Mouse (Mus musculus) layer of hippocampus, adult 8-10 months (tissue): ENCODE results near the gene Gng7. TPM values are rescaled to one million over a fixed set of nuclear protein-coding genes. Genes with fewer than 3 reads are reported as not detected.
"Not testable (repeated sequence)": the region's sequence is repeated elsewhere in the genome, so short reads cannot be mapped to it uniquely, and the experiment has no call there.

Source experiments
- DNase-seq, 2 experiments: peaks; one replicate each; pipeline ENCODE4 v3.0.0; 2022; ENCODE audit warnings: low spot score in 2 of 2
- total RNA-seq, 4 experiments: library from RNA; stranded (reverse); gene quantifications; 2 replicates each; pipeline ENCODE4 v1.2.4; 2022

Gng7 gene
- total RNA-seq, 4 experiments from 2014 or later = 130 to 139 (median 135) TPM

DNA sequence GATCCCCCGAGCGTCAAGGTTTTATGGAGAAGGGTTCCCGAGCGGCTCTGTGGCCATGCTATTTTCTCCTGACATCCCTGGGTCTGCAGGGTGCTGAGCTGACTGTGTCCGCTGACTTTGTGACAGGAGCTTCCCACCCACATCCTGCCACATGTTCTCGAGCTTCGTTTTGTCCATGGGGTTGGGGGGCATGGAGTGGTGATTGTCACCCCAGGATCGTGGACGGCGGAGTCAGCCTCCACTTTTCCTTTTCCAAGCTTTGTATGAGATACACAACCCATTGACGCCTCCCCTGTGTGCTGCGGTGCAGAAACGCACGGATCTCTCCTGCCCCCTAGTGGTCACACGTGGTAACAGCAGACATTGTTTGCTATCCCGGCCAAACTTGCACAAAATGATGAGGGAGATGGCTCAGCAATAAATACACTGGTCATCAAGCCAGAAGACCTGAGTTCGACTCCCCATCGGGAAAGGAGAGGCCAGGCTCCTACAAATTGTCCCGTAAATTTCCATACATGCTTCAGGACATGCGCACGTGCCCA, 19.6 kb downstream of the Gng7 start:
- peak; percentile 81 to 88 for DNase-seq

DNA sequence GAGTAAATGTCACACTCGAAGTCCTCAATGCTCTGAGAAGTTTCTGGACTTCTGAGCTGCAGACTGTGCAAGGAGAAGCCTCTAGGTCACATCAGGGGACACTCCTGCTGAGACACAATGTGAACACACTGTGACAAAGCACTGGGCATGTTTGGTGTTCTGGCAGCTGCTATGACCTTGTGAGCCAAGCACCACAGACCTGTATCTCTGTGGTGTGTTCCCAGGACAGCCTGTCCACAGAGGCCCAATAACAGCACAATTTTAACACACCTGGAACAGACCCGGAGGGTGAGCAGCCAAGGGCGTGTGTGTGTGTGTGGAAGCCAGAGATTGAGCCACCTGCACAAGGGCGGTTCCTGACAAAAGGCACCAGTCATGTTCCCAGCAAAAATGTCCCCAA, 20.1 kb downstream of the Gng7 start:
- no peak for DNase-seq

DNA sequence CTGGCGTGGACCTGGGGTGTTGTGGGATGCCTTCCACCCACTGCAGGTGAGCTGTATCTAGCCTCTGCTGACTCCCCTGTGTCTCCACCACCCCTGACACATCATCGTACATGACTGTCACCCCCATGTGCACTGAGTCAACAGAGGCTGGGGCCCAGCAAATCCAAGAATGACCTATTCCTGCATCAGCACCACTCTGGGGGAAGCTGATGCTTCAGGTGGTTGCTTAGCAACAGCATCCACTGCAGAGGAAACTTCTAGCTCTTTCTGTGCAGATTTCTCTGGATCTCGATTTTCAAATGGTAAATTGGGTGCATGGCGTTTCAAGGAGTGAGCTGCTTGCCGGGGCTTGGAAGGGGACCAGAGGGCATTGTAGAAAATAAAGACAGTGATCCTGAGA, 21.5 kb downstream of the Gng7 start:
- no peak for DNase-seq

DNA sequence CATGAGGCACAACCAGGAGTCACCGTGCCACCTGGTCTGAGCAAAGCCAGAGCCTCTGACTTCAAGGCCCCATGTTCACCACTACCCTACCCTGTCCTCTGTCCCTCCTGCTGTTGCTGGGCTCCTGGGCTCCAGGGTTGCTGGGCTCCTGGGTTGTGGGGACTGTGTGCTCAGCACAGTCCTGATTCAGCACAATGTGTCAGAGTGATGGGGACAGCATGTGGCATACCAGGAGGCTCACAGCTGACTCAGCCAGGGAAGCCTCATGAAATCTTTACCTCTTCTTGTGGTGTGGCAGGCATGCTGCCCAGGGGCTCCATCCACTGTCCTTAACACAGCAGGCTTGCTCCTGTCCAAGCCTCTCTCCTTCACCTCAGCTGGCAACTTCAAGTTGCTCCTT, 22.8 kb downstream of the Gng7 start:
- no peak for DNase-seq

DNA sequence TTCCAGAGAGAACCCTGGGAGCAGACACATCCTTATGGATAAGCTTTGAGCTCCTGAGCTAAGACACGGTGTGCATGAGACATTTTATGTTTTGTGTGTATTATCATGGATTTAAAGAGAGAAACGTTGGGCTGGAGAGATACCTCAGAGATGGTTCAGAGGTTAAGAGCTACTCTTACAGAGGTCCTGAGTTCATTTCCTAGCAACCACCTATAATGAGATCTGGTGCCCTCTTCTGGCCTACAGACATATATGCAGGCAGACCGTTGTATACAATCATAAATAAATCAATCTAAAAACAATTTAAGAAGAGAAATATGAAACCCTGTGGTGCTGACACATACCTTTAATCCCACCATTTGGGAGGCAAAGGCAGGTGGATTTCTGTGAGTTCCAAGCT, 23.7 kb downstream of the Gng7 start:
- DNase-seq = no peak

DNA sequence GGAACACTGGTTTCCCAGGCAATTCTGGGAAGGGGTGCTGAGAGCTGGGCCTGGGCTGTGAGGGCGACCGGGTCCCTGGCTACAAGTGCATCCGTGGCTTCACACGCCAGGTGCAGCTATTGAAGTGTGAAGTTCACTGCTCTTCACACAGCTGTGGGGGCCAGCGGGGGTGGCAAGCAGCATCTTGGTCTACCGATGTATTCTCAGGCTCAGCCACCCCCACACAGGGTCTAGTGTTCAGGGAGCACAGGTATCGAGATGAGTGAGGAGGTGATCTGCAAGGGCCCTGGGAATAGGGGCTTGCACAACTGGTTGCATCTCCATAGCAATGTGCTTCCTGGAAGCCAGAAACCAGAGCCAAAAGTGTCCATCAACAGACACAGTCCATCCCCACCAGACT, 24.3 kb downstream of the Gng7 start:
- no peak for DNase-seq

DNA sequence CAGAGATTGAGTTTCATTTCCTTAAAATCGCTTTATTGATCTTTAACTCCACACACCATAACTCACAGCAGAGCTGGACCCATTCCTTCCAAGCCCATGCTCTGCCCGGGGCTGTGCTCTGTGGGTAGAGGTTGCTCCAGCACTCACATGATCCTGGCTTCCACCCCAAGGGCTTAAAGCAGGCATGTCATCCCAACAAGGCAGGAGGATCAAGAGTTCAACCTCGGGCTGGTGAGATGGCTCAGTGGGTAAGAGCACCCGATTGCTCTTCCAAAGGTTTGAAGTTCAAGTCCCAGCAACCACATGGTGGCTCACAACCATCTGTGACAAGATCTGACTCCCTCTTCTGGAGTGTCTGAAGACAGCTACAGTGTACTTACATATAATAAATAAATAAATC, 24.9 kb downstream of the Gng7 start:
- not testable (repeated sequence) for DNase-seq

DNA sequence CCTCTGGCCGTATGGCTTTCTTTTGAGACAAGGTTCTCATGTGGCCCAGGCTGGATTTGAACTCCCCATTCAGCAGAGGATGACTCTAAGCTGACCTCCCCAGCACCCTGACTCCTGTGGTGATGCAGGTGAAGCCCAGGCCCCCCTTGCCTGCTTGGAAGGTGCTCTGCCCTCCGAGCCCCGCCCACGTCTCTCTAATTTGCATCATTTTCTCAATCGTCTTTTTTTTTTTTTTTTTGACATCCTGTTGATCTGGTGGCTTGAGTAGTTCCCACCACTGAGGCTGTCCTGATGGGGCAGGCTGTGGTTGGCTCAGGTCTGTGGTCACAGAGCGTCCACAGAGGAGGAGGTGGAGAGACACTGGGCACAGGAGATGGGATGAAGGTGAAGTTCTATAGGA, 25.3 kb downstream of the Gng7 start:
- no peak for DNase-seq

DNA sequence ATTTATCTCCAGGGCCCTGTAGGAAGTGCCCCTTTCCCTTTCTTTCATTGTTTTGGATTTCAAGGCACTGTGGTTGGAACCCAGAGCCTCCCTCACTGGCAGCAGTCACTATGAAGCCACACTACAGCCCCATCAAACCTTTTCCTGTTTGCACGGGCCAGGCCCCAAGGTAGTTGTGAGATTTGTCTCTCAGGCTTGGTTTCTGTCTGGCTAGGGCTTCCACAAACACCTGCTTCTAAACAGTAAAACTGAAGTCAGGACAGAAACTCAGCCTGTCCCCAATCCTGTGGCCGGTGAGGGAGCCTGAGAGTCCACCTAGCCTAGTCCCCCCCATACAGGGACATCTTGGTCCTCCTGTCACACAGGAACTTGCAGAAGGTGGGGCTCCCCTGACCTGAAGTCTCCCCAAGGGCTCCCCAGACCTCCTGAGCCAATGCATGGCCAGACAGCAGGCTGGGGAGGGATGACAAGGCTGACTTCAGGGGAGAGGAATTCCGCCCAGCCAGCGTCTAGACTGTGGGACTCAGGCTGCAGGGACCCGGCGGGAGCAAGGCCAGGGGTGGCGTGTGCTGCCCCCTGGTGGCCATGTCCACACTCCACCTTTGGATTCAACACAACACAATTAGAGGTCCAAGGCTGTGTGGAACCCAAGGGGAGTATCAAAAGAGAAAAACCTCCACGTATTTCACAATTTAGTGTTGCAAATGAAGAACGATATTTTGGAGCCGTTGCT, 26.9 kb downstream of the Gng7 start:
- DNase-seq = peak in 1 of 2 experiments; percentile 65

DNA sequence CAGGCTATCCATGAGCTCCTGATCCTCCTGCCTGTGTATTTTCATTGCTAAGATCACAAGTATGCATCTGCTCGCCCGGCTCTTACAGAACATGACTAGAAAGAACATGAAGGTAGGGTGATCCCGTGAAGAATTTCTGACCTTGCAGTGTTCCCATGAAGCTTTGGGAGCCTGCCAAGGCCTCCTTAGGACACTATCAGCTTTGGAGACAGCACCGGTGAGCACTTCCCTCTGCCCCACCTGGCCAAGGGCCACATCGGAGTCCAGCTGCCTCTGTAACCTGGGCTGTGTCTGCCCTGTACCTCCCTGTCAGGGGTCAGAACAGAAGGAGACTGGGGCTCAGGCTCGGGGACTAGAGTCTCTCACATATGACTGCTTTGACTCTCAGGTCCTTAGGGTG, 28.0 kb downstream of the Gng7 start:
- DNase-seq = no peak

DNA sequence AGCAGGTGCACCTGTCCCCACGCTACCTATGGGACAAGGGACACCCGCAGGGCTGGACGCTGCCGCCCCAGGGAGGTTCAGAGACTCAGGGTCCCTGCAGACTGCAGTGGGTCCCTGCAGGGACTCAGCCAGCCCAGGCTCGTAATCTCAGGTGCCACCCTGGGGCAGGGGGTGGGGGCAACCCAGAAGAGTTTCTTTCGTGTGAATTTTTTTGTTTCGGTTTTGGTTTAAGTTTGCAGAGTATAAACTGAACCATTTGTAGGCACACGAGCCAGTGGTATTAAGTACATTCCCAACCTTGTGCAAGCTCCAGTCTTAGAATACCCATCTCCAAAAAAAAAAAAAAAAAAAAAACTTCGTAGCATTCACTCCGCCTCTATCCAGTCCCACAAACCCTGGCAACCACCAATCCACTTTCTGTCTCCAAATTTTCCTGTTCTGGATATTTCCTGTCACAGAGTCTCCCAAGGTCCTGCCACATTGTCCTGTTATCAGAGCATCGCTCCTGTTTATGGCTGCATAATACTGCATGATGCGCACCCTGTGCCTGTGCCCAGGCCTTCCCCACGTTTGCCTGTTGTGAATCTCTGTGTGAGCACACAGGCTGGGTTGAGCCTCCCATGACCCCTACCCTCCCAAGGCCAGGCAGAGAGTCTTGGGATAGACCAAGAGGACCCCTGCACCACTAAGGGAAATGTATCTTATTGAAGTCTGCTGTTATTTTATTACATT, 28.6 kb downstream of the Gng7 start:
- no peak for DNase-seq

DNA sequence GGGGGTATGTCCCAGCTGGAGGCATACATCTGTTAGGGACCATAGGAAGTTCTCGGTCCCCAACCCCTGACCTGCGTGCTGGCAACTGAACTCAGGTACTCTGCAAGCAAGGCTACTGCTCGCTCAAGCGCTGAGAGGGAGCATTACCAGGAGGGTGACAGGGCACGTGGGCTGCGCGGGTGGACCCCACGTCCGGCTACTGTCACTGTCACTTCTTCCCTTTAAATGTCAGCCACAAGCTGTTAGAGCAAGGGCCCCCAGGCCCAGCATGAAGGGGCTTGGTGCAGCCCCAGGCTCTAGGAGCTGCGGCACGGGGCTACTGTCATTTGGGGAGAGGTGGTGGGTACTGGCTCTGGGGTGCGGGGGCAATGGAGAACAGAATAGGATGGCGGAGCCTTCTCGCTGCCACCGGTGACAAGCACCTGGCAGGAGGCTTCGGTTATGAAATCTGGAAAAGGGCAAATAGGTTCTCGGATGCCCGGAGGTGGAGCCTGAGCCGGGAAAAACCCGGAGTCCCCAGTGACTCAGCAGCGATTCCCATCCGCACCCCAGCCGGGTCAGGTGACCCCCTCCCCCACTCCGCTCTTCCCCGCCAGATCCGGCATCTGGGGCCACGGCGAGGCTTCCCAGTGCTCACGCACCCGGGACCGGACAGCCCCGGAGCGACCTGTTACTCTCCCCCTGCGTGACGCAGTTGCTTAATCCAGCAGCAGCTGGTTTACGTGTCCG, 29.3 kb downstream of the Gng7 start:
- DNase-seq = no peak

DNA sequence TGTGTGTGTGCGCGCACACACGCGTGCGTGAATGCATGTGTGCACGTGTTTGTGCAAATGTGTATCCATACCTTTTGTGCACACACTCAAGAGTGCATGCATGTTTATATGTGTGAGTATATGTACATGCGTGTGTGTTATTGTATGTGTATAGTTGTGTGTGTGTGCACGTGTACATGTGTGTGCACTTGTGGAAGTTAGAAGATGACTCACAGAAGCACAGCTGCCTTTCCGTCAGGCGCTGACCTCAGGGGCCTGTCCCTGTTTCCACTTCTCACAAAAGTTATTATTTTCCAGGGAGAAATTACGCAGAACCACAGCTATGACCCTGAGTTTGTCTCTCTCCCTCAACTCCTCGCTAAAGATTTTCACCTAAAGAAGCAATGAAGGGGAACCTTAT, 30.5 kb downstream of the Gng7 start:
- no peak for DNase-seq

DNA sequence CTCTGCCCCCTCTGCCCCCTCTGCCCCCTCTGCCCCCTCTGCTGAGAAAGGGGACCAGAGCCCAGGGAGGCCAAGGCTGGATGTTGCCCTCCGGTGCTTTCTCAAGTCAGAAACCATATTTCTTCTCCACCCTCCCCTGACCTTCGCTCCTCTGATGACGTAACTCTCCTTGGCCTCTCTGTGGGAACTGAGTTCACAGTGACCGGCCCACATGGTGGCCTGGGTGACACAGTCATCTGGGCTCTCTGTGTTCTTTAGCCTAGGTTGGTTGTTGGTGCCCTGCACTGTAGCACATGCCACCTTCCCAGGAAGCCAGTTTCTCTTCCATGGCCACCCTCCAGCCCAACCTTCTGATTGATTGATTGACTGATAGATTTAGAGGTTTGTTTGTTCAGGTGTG, 32.4 kb downstream of the Gng7 start:
- DNase-seq = no peak

DNA sequence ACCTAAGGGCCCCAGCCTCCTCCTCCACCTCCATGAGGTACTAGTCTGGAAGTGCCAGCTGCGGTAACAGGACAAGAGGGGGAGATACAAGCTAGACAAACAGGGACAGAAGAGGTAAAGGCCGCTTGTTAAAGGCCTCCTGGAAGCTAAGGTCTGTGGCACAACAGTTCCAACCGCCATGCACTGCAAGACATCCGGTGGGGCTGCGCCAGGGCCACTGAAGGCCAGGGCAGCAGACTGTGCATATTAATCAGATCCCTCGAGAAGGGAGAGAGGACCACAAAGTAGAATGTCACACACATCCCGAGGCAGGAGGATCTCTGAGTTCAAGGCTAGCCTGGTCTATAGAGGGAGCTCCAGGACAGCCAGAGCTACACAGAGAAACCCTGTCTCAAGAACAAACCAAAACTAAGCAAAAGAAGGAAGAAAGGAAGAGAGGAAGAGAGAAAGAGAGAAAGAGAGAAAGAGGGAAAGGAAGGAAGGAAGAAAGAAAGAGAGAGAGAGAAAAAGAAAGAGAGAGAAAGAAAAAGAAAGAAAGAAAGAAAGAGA, 33.1 kb downstream of the Gng7 start:
- no peak for DNase-seq

DNA sequence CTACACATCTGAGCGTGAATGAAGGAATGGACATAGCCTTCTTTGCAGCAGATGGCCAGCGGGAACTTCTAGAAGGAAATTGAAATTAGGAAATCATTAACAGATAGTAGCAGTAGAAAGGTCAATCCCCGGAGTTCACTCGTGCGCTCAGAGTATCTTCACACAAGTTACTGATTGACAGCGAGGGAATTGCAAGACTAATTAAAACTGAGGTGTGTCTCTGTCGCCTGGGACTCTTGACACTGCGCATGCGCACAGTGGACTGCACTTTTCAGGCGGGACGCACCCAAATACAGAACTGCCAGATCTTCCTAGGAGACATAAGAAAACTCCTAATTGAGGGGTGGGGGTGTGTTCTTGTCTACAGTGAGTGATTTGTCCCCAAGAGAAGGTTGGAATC, 39.3 kb downstream of the Gng7 start:
- DNase-seq = no peak

DNA sequence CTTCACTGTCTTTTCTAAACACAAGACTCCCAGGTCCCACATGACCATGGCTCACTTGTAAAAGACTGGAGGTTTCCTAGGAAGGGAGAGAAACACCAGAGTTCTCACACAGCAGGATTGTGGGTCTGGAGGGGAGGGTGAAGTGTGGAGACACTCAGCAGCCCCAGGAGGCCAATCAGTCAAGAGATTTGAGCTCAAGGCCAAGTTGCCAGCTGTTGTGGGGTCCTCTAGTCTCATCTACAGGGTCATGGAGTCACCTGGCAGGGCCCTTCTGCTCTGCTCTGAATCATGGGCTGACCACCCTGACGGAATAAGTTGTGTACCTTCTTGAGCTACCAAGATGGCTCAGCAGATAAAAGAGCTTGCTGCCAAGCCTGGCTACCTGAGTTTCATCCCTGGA, 41.0 kb downstream of the Gng7 start:
- no peak for DNase-seq

DNA sequence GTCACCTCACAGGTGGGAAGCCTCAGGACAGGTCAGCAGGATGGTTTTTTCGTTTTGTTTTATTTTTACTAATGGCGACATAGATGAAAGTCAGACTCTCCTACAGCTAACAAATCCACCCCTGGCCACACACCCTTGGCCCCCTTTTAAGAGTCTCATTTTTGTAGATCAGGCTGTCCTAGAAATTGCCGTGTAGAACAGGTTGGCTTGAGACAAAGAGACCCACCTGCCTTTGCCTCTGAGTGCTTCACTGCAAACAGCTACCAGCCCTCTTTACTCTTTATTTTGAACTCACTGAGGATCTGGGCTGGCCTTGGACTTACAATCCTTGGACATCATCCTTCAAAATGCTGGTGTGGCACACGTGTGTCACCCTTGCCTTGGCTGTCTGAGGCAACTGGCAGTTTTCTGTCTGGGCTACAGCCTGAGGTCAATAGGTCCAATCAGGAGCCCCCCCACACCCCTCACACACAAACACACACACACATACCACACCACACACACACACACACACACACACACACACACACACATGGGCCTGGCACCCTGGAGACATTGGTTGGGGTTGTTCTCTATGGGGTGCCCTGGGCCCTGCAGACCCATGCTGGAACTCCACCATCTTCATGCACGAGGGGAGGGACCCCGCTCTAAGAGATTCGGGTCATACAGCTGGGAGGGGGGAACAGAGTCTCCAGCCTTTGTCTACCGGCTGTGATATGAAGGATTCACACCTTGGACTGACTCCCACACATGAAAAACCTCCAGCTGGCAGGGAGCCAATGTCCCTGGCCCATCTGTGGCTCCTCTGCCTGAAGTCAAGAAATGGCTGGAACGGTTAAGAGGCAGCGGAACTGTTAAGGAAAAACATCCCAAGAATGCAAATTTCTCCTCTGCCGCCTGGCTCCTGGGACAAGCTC, 42.4 kb downstream of the Gng7 start:
- DNase-seq = no peak

DNA sequence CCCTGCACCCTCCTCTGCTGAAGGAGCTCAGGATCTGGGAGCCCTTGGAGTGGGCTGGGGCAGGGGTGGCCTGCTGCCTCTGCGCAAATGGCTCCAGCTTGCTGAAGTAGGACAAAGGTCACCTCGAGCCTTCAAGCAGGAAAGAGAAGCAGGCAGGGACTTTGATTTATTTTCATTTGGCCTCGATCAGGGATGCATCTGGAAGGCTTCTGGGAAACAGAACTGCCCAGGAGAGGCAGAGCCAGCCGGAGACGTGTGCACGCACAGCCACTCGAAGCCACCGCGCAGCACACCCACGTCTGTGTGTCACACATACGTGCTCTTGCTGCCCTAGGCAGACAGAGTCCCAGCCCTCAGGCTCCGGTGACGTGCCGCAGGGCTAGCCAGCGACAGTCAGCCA, 43.2 kb downstream of the Gng7 start:
- DNase-seq = no peak

DNA sequence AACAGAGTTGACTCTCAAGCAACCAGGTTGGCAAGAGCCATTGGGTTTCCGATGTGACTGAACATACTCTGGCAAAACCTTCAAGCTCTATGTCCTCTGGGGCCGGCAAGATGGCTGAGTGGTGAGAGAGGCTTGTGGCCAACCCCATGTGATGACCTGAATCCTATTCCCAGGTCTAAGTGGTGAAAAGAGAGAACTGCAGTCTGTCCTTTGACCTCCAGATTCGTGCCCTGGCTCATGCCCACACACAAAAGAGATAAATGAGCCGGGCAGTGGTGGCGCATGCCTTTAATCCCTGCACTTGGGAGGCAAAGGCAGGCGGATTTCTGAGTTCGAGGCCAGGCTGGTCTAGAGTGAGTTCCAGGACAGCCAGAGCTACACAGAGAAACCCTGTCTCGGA, 44.6 kb downstream of the Gng7 start:
- no peak for DNase-seq

DNA sequence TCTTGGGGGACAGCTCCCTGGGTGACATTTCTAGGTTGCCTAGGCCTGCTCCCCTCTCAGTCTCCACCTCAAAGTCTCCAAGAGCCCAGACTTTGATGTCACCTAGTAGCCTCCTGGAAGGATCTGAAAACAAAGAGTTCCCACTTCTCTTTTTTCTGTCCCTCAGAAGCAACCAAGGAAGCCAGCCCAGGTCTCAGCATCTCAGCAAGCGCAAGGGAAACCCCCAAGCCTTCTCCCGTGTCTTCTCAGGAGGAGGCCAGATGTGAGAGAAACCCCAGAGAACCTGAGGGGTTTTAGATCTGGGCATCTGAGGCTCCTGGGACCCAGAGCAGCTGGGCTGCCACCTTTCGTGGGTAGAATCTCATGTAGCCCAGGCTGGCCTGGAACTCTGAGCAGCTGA, 45.4 kb downstream of the Gng7 start:
- DNase-seq = no peak
